ENCODE assay signal across 21 mouse cellular contexts in the genomic region with DNA sequence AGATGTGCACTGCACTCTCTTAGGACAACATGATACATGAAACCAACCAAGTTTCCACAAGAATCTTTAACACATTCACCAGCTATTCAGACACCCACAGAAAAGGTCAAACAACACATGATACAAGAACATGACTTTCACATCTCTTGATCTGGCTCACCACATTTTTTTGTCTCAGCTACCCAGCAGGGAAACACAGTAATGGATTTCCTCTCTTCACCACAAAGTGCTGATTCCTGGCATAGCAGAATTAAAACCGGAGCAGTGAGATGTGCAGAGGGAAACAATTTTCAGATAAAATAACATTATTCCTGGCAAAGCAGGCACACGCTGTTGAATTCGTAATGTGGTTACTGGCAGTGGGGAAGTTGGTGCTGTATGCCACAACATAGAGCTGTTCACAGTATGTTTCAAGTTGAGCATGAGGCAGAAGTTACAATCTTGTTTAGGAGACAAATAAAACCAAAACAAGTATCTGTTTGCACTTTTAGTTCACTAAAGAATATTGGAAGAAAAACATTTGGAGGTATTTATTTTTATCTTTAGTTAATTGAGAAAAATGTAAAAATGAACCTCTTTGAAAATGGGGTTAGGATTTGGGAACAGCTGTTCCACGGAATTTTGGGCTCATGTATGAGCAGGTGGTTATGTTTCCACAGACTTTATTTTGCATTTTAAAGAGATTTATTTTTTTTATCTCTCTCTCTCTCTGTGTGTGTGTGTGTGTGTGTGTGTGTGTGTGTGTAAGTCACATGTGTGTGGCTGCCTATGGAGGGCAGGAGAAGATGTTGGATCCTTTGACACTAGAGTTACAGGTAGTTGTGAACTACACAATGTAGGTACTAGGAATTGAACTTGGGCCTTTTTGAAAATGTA.
A peak's percentile ranks its signal among the peaks of the same experiment; 100 is the strongest.
DNase-seq lines count a peak whose midpoint lies in the region; ATAC-seq and TF ChIP-seq lines count a peak whose summit lies in the region.
"Had no signal": no experiment of that assay in that cellular context is flagged by ENCODE, and none has a peak within 500 bp of the region (broad histone marks: within the 10 kb centered on the region; RNA-seq: fewer than 3 reads in every experiment).

No protein-coding gene starts in this region.

- no peak overlapping the region for H3ac ChIP-seq in myocyte (ENCODE audit: control insufficient read depth, insufficient read length)

- peak; percentile 45 for DNase-seq in forebrain, postnatal 0 days
- no peak for DNase-seq in forebrain, embryonic 11.5 days (ENCODE audit: low spot score)
- DNase-seq in right cerebral cortex, adult 18-20 months = peak; percentile 2
- no peak for DNase-seq in right cerebral cortex, postnatal 4 days
- DNase-seq in embryo, embryonic 10.5 days (ENCODE audit: low spot score) = no peak
- DNase-seq: adrenal gland, postnatal 25 days; B cell, adult 2 months; cerebellum, adult 2 months; gastrocnemius, postnatal 36 days; kidney, adult 18-20 months; kidney, postnatal 14 days; lung, postnatal 10 days; spleen, adult 18-20 months had no signal

- no peaks in the 10 kb centered on the region for H3K36me3 ChIP-seq in forebrain, postnatal 0 days (ENCODE audit: insufficient read depth)
- no peaks in the 10 kb centered on the region for H3K36me3 ChIP-seq in forebrain, embryonic 11.5 days (ENCODE audit: control insufficient read depth, insufficient read depth, low read length)
- no peaks in the 10 kb centered on the region for H3K36me3 ChIP-seq in myocyte (ENCODE audit: control insufficient read depth, insufficient read depth)
- H3K36me3 ChIP-seq in kidney, embryonic 15.5 days = no peaks in the 10 kb centered on the region
- H3K36me3 ChIP-seq: heart, embryonic 12.5 days; limb, embryonic 13.5 days; midbrain, embryonic 10.5 days had no signal

- no peak overlapping the region for H3K9ac ChIP-seq in forebrain, postnatal 0 days
- no peak overlapping the region for H3K9ac ChIP-seq in forebrain, embryonic 11.5 days (ENCODE audit: low read length)
- H3K9ac ChIP-seq in kidney, embryonic 15.5 days = no peak overlapping the region
- H3K9ac ChIP-seq: heart, embryonic 12.5 days; limb, embryonic 13.5 days had no signal

- TF ChIP-seq CTCF in forebrain, postnatal 0 days (IDR thresholded peaks at IDR 0.05; ENCODE audit: low read depth) = no peak

- H3K4me1 ChIP-seq in forebrain, postnatal 0 days (ENCODE audit: insufficient read depth) = no peaks in the 10 kb centered on the region
- no peaks in the 10 kb centered on the region for H3K4me1 ChIP-seq in forebrain, embryonic 11.5 days (replicated peaks; ENCODE audit: control insufficient read depth, insufficient read depth, low read length)
- H3K4me1 ChIP-seq in kidney, embryonic 15.5 days = no peaks in the 10 kb centered on the region
- H3K4me1 ChIP-seq: heart, embryonic 12.5 days; limb, embryonic 13.5 days; midbrain, embryonic 10.5 days had no signal

- TF ChIP-seq POLR2A in myocyte (IDR thresholded peaks at IDR 0.05; ENCODE audit: insufficient read length, low read depth) = no peak

- ATAC-seq in forebrain, postnatal 0 days = peak; percentile 89
- ATAC-seq in forebrain, embryonic 11.5 days (replicated peaks; ENCODE audit: low FRiP score) = no peak
- ATAC-seq in granulocyte monocyte progenitor cell, adult 5-6 weeks (replicated peaks; ENCODE audit: poor library complexity, severe bottlenecking) = 0 out of 2 replicates have a peak, but pooled peaks have one; percentile 12
- ATAC-seq in kidney, embryonic 15.5 days (replicated peaks; ENCODE audit: low FRiP score) = no peak
- ATAC-seq: activated CD4-positive, CD25-positive, alpha-beta regulatory T cell, adult 4 months; hindbrain, embryonic 16.5 days had no signal

- H3K27ac ChIP-seq in forebrain, postnatal 0 days (ENCODE audit: low read depth, low read length) = no peak overlapping the region
- no peak overlapping the region for H3K27ac ChIP-seq in forebrain, embryonic 11.5 days (ENCODE audit: low read depth, low read length)
- no peak overlapping the region for H3K27ac ChIP-seq in kidney, embryonic 15.5 days
- H3K27ac ChIP-seq: limb, embryonic 13.5 days; midbrain, embryonic 10.5 days had no signal

- H3K4me3 ChIP-seq in forebrain, postnatal 0 days (ENCODE audit: low read depth, low read length) = no peak overlapping the region
- H3K4me3 ChIP-seq in forebrain, embryonic 11.5 days (ENCODE audit: low read depth, low read length) = no peak overlapping the region
- no peak overlapping the region for H3K4me3 ChIP-seq in myocyte
- no peak overlapping the region for H3K4me3 ChIP-seq in kidney, embryonic 15.5 days (replicated peaks)
- H3K4me3 ChIP-seq: heart, embryonic 12.5 days; limb, embryonic 13.5 days; midbrain, embryonic 10.5 days had no signal

- no peaks in the 10 kb centered on the region for H3K79me2 ChIP-seq in myocyte (ENCODE audit: control insufficient read depth, insufficient read depth)

- no peaks in the 10 kb centered on the region for H3K9me3 ChIP-seq in forebrain, postnatal 0 days (ENCODE audit: low read length)
- H3K9me3 ChIP-seq in forebrain, embryonic 11.5 days (ENCODE audit: control insufficient read depth, low read length) = no peaks in the 10 kb centered on the region
- H3K9me3 ChIP-seq in kidney, embryonic 15.5 days (replicated peaks) = no peaks in the 10 kb centered on the region

- no peaks in the 10 kb centered on the region for H3K27me3 ChIP-seq in forebrain, postnatal 0 days (ENCODE audit: insufficient read depth, low read length)
- no peaks in the 10 kb centered on the region for H3K27me3 ChIP-seq in forebrain, embryonic 11.5 days (ENCODE audit: control insufficient read depth, insufficient read depth, low read length)
- no peaks in the 10 kb centered on the region for H3K27me3 ChIP-seq in myocyte (ENCODE audit: control insufficient read depth, insufficient read depth, insufficient read length)
- no peaks in the 10 kb centered on the region for H3K27me3 ChIP-seq in kidney, embryonic 15.5 days
- H3K27me3 ChIP-seq: heart, embryonic 12.5 days; limb, embryonic 13.5 days had no signal

- no peak overlapping the region for H3K4me2 ChIP-seq in forebrain, postnatal 0 days (ENCODE audit: low read depth)
- no peak overlapping the region for H3K4me2 ChIP-seq in forebrain, embryonic 11.5 days (ENCODE audit: low read depth, low read length, severe bottlenecking)
- H3K4me2 ChIP-seq in myocyte (ENCODE audit: low read depth) = peak overlapping the region; percentile 19
- no peak overlapping the region for H3K4me2 ChIP-seq in kidney, embryonic 15.5 days
- H3K4me2 ChIP-seq: heart, embryonic 12.5 days; limb, embryonic 13.5 days had no signal

- 46% methylated on average over 4 of the region's 4 CpGs for WGBS in forebrain, postnatal 0 days
- WGBS in forebrain, embryonic 11.5 days = 78% methylated on average over 4 of the region's 4 CpGs
- 79% methylated on average over 4 of the region's 4 CpGs for WGBS in kidney, embryonic 15.5 days

TF ChIP-seq in myocyte, 11 proteins besides CTCF, POLR2A, EP300 and RAD21:
- TF ChIP-seq MYOG (IDR thresholded peaks at IDR 0.05; ENCODE audit: control insufficient read depth in 1 of 3, insufficient read depth in 1 of 3, insufficient read length in 2 of 3, low read depth in 2 of 3) (no peak), USF1 (IDR thresholded peaks at IDR 0.05; ENCODE audit: low read depth) (peak; percentile 6)

Comparison
In these comparisons a context has a peak if more than half of its experiments do, and no peak if none do; other contexts are left out.
1. ATAC-seq: peak in forebrain, postnatal 0 days (single experiment) and granulocyte monocyte progenitor cell, adult 5-6 weeks (single experiment); none in forebrain, embryonic 11.5 days (single experiment) and kidney, embryonic 15.5 days (single experiment).
2. DNase-seq: peak in forebrain, postnatal 0 days (single experiment) and right cerebral cortex, adult 18-20 months (single experiment); none in forebrain, embryonic 11.5 days (single experiment), right cerebral cortex, postnatal 4 days (single experiment) and embryo, embryonic 10.5 days (single experiment).